14 mouse cellular contexts compared by ENCODE assay signal in genomic region chr13:21178364-21178763, GRCm38 (mm10). TPM values are rescaled to one million over a fixed set of nuclear protein-coding genes. Genes with fewer than 3 reads are reported as not detected.
DNase-seq lines count a peak whose midpoint lies in the region; ATAC-seq and TF ChIP-seq lines count a peak whose summit lies in the region.
"Had no signal": no experiment of that assay in that cellular context is flagged by ENCODE, and none has a peak within 500 bp of the region (broad histone marks: within the 10 kb centered on the region; RNA-seq: fewer than 3 reads in every experiment).

No protein-coding gene starts in this region.

- H3K27ac ChIP-seq in forebrain, embryonic 10.5 days = peak overlapping the region; percentile 98
- H3K27ac ChIP-seq in forebrain, embryonic 14.5 days (ENCODE audit: low read depth, low read length) = no peak overlapping the region
- peak overlapping the region; percentile 19; the same call in 1 of the 2 replicates for H3K27ac ChIP-seq in kidney, postnatal 0 days
- H3K27ac ChIP-seq in embryonic facial prominence, embryonic 15.5 days (replicated peaks) = peak overlapping the region; percentile 97
- peak overlapping the region; percentile 96; the same call in 1 of the 2 replicates for H3K27ac ChIP-seq in liver, embryonic 15.5 days (replicated peaks)

- TF ChIP-seq CTCF in kidney, postnatal 0 days (IDR thresholded peaks at IDR 0.05; ENCODE audit: low read depth) = no peak

- DNase-seq in forebrain, embryonic 10.5 days (ENCODE audit: extremely low spot score, low spot score) = no peak
- DNase-seq in forebrain, embryonic 14.5 days (ENCODE audit: low spot score) = no peak
- no peak for DNase-seq in kidney, postnatal 0 days (ENCODE audit: low spot score)
- no peak for DNase-seq in kidney, adult 11 months
- DNase-seq in embryo, embryonic 10.5 days (ENCODE audit: low spot score) = no peak
- no peak for DNase-seq in ovary, postnatal 10 days (ENCODE audit: low spot score)
- DNase-seq: cerebellum, postnatal 36 days; heart, postnatal 36 days; midbrain, embryonic 14.5 days; retina, postnatal 1 day had no signal

- peaks cover 18% of the 10 kb centered on the region for H3K36me3 ChIP-seq in forebrain, embryonic 10.5 days (replicated peaks)
- peaks cover 18% of the 10 kb centered on the region for H3K36me3 ChIP-seq in forebrain, embryonic 14.5 days (ENCODE audit: control insufficient read depth, insufficient read depth, low read length)
- peaks cover 10% of the 10 kb centered on the region for H3K36me3 ChIP-seq in kidney, postnatal 0 days (ENCODE audit: insufficient read depth, low read length)
- H3K36me3 ChIP-seq in embryonic facial prominence, embryonic 15.5 days = peaks cover 11% of the 10 kb centered on the region
- peaks cover 18% of the 10 kb centered on the region for H3K36me3 ChIP-seq in liver, embryonic 15.5 days (replicated peaks)

- peaks cover 43% of the 10 kb centered on the region for H3K4me1 ChIP-seq in forebrain, embryonic 10.5 days
- H3K4me1 ChIP-seq in forebrain, embryonic 14.5 days (ENCODE audit: control insufficient read depth, insufficient read depth, low read length) = peaks cover 21% of the 10 kb centered on the region
- peaks cover 9% of the 10 kb centered on the region for H3K4me1 ChIP-seq in kidney, postnatal 0 days (replicated peaks; ENCODE audit: insufficient read depth, low read length)
- H3K4me1 ChIP-seq in embryonic facial prominence, embryonic 15.5 days = peaks cover 28% of the 10 kb centered on the region
- H3K4me1 ChIP-seq in liver, embryonic 15.5 days (replicated peaks) = peaks cover 42% of the 10 kb centered on the region

- no peak overlapping the region for H3K4me2 ChIP-seq in forebrain, embryonic 14.5 days (ENCODE audit: low read length)
- H3K4me2 ChIP-seq in kidney, postnatal 0 days (ENCODE audit: low read length) = no peak overlapping the region
- H3K4me2 ChIP-seq in embryonic facial prominence, embryonic 15.5 days (replicated peaks) = peak overlapping the region; percentile 73; the same call in 1 of the 2 replicates
- H3K4me2 ChIP-seq in liver, embryonic 15.5 days = peak overlapping the region; percentile 93

- peaks cover 8% of the 10 kb centered on the region; the same call in 1 of the 2 replicates for H3K27me3 ChIP-seq in forebrain, embryonic 10.5 days (ENCODE audit: poor library complexity, severe bottlenecking)
- no peaks in the 10 kb centered on the region for H3K27me3 ChIP-seq in forebrain, embryonic 14.5 days (replicated peaks; ENCODE audit: control insufficient read depth, insufficient read depth, low read length)
- no peaks in the 10 kb centered on the region for H3K27me3 ChIP-seq in kidney, postnatal 0 days (ENCODE audit: insufficient read depth, low read length)
- H3K27me3 ChIP-seq in embryonic facial prominence, embryonic 15.5 days = no peaks in the 10 kb centered on the region
- no peaks in the 10 kb centered on the region for H3K27me3 ChIP-seq in liver, embryonic 15.5 days
- H3K27me3 ChIP-seq: Patski had no signal

- no peak for ATAC-seq in forebrain, embryonic 14.5 days
- ATAC-seq in kidney, postnatal 0 days (replicated peaks; ENCODE audit: low FRiP score, low read depth) = no peak
- ATAC-seq in embryonic facial prominence, embryonic 15.5 days (ENCODE audit: insufficient number of reproducible peaks, low FRiP score, low TSS enrichment, low read depth) = no peak
- ATAC-seq in liver, embryonic 15.5 days (ENCODE audit: insufficient read depth) = no peak
- ATAC-seq: Patski had no signal

- peak overlapping the region; percentile 98 for H3K4me3 ChIP-seq in forebrain, embryonic 10.5 days
- no peak overlapping the region for H3K4me3 ChIP-seq in forebrain, embryonic 14.5 days (ENCODE audit: low read depth, low read length)
- H3K4me3 ChIP-seq in kidney, postnatal 0 days (replicated peaks; ENCODE audit: low read depth, low read length) = no peak overlapping the region
- H3K4me3 ChIP-seq in embryonic facial prominence, embryonic 15.5 days (replicated peaks) = 0 out of 2 replicates have a peak overlapping the region, but pooled peaks have one; percentile 100
- H3K4me3 ChIP-seq in liver, embryonic 15.5 days (replicated peaks) = 0 out of 2 replicates have a peak overlapping the region, but pooled peaks have one; percentile 1

- H3K9ac ChIP-seq in forebrain, embryonic 14.5 days (ENCODE audit: low read length) = no peak overlapping the region
- H3K9ac ChIP-seq in kidney, postnatal 0 days (ENCODE audit: low read depth, low read length) = no peak overlapping the region
- no peak overlapping the region for H3K9ac ChIP-seq in embryonic facial prominence, embryonic 15.5 days
- no peak overlapping the region for H3K9ac ChIP-seq in liver, embryonic 15.5 days

- 81% methylated on average over 5 of the region's 5 CpGs for WGBS in forebrain, embryonic 10.5 days
- WGBS in forebrain, embryonic 14.5 days = 91% methylated on average over 5 of the region's 5 CpGs
- WGBS in kidney, postnatal 0 days = 85% methylated on average over 5 of the region's 5 CpGs
- WGBS in embryonic facial prominence, embryonic 15.5 days = 84% methylated on average over 5 of the region's 5 CpGs
- WGBS in liver, embryonic 15.5 days (ENCODE audit: insufficient replicate concordance) = 71% methylated on average over 5 of the region's 5 CpGs

- H3K9me3 ChIP-seq in forebrain, embryonic 10.5 days = no peaks in the 10 kb centered on the region
- no peaks in the 10 kb centered on the region for H3K9me3 ChIP-seq in forebrain, embryonic 14.5 days (replicated peaks; ENCODE audit: control insufficient read depth, low read length)
- H3K9me3 ChIP-seq in kidney, postnatal 0 days (replicated peaks; ENCODE audit: low read length) = no peaks in the 10 kb centered on the region
- no peaks in the 10 kb centered on the region for H3K9me3 ChIP-seq in embryonic facial prominence, embryonic 15.5 days (replicated peaks)
- H3K9me3 ChIP-seq in liver, embryonic 15.5 days (replicated peaks) = no peaks in the 10 kb centered on the region

RNA-seq across cellular contexts. Expression of gene Trim27, which starts 0.9 kb away (rescaled TPM):
- polyA plus RNA-seq in forebrain, embryonic 10.5 days (2016; fragmentation: Nextera tagmentation; extraction: Ambion mirVana) = 169 and 173 TPM in 2 replicates
- 80.7 and 82.3 TPM in 2 replicates for polyA plus RNA-seq in forebrain, embryonic 14.5 days (2014; fragmentation: Nextera tagmentation; extraction: Ambion mirVana)
- polyA plus RNA-seq in kidney, postnatal 0 days (2015; fragmentation: Nextera tagmentation; extraction: Ambion mirVana) = 101 and 103 TPM in 2 replicates
- 122 and 125 TPM in 2 replicates for polyA plus RNA-seq in embryonic facial prominence, embryonic 15.5 days (2015; fragmentation: Nextera tagmentation; extraction: Ambion mirVana)
- 59.3 and 65.7 TPM in 2 replicates for polyA plus RNA-seq in liver, embryonic 15.5 days (2015; fragmentation: Nextera tagmentation; extraction: Ambion mirVana)

RNA-seq across cellular contexts. Expression of gene Olfr1368, which starts 32.7 kb away (rescaled TPM):
- polyA plus RNA-seq in forebrain, embryonic 10.5 days (2016; fragmentation: Nextera tagmentation; extraction: Ambion mirVana) = not detected in 2 replicates
- polyA plus RNA-seq in forebrain, embryonic 14.5 days (2014; fragmentation: Nextera tagmentation; extraction: Ambion mirVana) = not detected in 2 replicates
- not detected in 2 replicates for polyA plus RNA-seq in kidney, postnatal 0 days (2015; fragmentation: Nextera tagmentation; extraction: Ambion mirVana)
- polyA plus RNA-seq in embryonic facial prominence, embryonic 15.5 days (2015; fragmentation: Nextera tagmentation; extraction: Ambion mirVana) = not detected in 2 replicates
- polyA plus RNA-seq in liver, embryonic 15.5 days (2015; fragmentation: Nextera tagmentation; extraction: Ambion mirVana) = not detected in 2 replicates
- polyA plus RNA-seq: limb, embryonic 11.5 days; midbrain, embryonic 14.5 days; Patski had no signal

RNA-seq across cellular contexts. Expression of gene Olfr263, which starts 48.9 kb away (rescaled TPM):
- polyA plus RNA-seq in forebrain, embryonic 10.5 days (2016; fragmentation: Nextera tagmentation; extraction: Ambion mirVana) = not detected in 2 replicates
- polyA plus RNA-seq in forebrain, embryonic 14.5 days (2014; fragmentation: Nextera tagmentation; extraction: Ambion mirVana) = not detected in 2 replicates
- not detected in 2 replicates for polyA plus RNA-seq in kidney, postnatal 0 days (2015; fragmentation: Nextera tagmentation; extraction: Ambion mirVana)
- polyA plus RNA-seq in embryonic facial prominence, embryonic 15.5 days (2015; fragmentation: Nextera tagmentation; extraction: Ambion mirVana) = not detected in 2 replicates
- not detected in 2 replicates for polyA plus RNA-seq in liver, embryonic 15.5 days (2015; fragmentation: Nextera tagmentation; extraction: Ambion mirVana)
- polyA plus RNA-seq: limb, embryonic 11.5 days; midbrain, embryonic 14.5 days; Patski had no signal

Comparison
In these comparisons a context has a peak if more than half of its experiments do, and no peak if none do; other contexts are left out.
1. H3K4me3 ChIP-seq: peak in forebrain, embryonic 10.5 days (single experiment), embryonic facial prominence, embryonic 15.5 days (single experiment) and liver, embryonic 15.5 days (single experiment); none in forebrain, embryonic 14.5 days (single experiment) and kidney, postnatal 0 days (single experiment).
2. H3K4me2 ChIP-seq: peak in embryonic facial prominence, embryonic 15.5 days (single experiment) and liver, embryonic 15.5 days (single experiment); none in forebrain, embryonic 14.5 days (single experiment) and kidney, postnatal 0 days (single experiment).